Mouse (Mus musculus): ENCODE results near the gene Gm7942. TPM values are rescaled to one million over a fixed set of nuclear protein-coding genes. Genes with fewer than 3 reads are reported as not detected.
"Not testable (repeated sequence)": the region's sequence is repeated elsewhere in the genome, so short reads cannot be mapped to it uniquely, and the experiment has no call there.

Gene Gm7942
- polyA plus RNA-seq (2015; fragmentation: Nextera tagmentation; extraction: Ambion mirVana), result not detected in 2 replicates

GRCm38 (mm10) chr5:95106638-95107037 lies at the start of gene Gm7942:
TSS of gene Gm7942 (plus strand) at chr5:95106938.
- WGBS, result no CpG with 5 or more reads among the region's 3 CpGs

More at GRCm38 (mm10) chr5:95106638-95107037, at the start of gene Gm7942:
- ATAC-seq (replicated peaks); H3K9me3 ChIP-seq; H3K27me3 ChIP-seq; H3K9ac ChIP-seq (replicated peaks); H3K27ac ChIP-seq (replicated peaks); H3K4me3 ChIP-seq; H3K4me1 ChIP-seq; H3K4me2 ChIP-seq (replicated peaks); H3K36me3 ChIP-seq: not testable (repeated sequence)

Other genes starting within 250 kb of the Gm7942 start
- gene Gm3183, start 241.5 kb upstream of the Gm7942 start, polyA plus RNA-seq (2015; fragmentation: Nextera tagmentation; extraction: Ambion mirVana), result not detected in 2 replicates
- not detected in 2 replicates for gene Gm6367, start 118.3 kb upstream of the Gm7942 start, polyA plus RNA-seq (2015; fragmentation: Nextera tagmentation; extraction: Ambion mirVana)
- gene Gm16513, start 75.7 kb downstream of the Gm7942 start, polyA plus RNA-seq (2015; fragmentation: Nextera tagmentation; extraction: Ambion mirVana), result not detected in 2 replicates
- gene Gm10424, start 165.8 kb downstream of the Gm7942 start, polyA plus RNA-seq (2015; fragmentation: Nextera tagmentation; extraction: Ambion mirVana), result not detected in 2 replicates
- gene Gm3259, start 199.0 kb downstream of the Gm7942 start, polyA plus RNA-seq (2015; fragmentation: Nextera tagmentation; extraction: Ambion mirVana), result not detected in 2 replicates